Mouse (Mus musculus) neutrophil, adult 5-6 weeks (primary cell): ENCODE data around the gene Nrip2. TPM values are rescaled to one million over a fixed set of nuclear protein-coding genes. Genes with fewer than 3 reads are reported as not detected.
A peak's percentile ranks its signal among the peaks of the same experiment; 100 is the strongest.
"Not testable (repeated sequence)": the region's sequence is repeated elsewhere in the genome, so short reads cannot be mapped to it uniquely, and the experiment has no call there.

ENCODE experiments used
- ATAC-seq: fragments of 151-379, 151-347 bp; 2 replicates; pipeline ENCODE4 v1.8.0; 2017; ENCODE audit warnings: mild to moderate bottlenecking, moderate TSS enrichment; ENCODE audit not compliant: insufficient number of reproducible peaks, poor library complexity, low FRiP score, severe bottlenecking; ENCODE audit errors: extremely low read depth
- total RNA-seq: library from RNA; stranded (forward); fragments of 200-1000 nt; gene quantifications from 2 replicates; pipeline ENCODE4 v1.2.3, GENCODE M21; 2017

Nrip2 gene
- total RNA-seq, result 0.12 TPM in 1 of 2 replicates, not detected in the other

GRCm38 (mm10) chr6:128398996-128399395, at the start of gene Nrip2:
Nrip2 (plus strand) TSS chr6:128399296.
- ATAC-seq, result no peak

DNA sequence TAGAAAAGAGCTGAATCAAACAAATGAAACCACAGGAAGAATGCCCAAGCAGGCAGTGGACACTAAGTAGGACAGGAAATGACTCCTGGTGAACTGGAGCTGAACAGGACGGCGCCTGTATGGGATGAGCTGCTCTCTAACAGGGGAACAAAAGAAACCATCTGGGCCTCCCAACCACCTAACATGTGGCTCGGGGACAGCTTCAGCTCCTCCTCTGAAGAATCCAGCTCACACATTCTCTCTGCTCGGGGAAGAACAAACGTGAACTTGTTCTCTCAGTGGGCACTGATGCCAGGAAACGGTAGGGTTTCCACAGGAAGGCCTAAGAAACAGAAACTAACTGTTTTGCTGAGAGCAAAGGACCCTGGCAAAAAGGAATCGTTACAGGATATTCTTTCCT, 49.4 kb upstream of the Nrip2 start:
- ATAC-seq, result no peak

DNA sequence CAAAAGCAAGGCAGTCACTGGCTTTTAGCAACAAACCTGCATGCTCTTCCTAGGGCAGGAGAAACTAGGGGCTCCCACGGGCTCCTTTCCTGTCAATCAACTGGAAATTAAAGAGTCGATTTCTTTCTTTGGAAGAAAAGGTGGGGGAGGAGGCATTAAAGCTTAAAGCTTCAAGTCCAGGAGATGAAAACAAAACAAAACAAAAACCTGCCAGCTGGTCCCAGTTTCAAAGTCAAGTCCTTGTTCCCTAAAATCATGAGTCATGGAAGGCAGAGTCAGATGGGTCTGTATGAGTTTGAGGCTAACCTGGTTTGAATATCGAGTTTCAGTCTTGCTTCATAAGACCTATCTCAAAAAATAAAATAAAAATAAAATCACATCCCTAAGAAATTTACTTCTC, 45.0 kb upstream of the Nrip2 start:
- ATAC-seq, result no peak

- ATAC-seq, result no peak
Observed at GRCm38 (mm10) chr6:128355201-128355681, 43.9 kb upstream of the Nrip2 start.

DNA sequence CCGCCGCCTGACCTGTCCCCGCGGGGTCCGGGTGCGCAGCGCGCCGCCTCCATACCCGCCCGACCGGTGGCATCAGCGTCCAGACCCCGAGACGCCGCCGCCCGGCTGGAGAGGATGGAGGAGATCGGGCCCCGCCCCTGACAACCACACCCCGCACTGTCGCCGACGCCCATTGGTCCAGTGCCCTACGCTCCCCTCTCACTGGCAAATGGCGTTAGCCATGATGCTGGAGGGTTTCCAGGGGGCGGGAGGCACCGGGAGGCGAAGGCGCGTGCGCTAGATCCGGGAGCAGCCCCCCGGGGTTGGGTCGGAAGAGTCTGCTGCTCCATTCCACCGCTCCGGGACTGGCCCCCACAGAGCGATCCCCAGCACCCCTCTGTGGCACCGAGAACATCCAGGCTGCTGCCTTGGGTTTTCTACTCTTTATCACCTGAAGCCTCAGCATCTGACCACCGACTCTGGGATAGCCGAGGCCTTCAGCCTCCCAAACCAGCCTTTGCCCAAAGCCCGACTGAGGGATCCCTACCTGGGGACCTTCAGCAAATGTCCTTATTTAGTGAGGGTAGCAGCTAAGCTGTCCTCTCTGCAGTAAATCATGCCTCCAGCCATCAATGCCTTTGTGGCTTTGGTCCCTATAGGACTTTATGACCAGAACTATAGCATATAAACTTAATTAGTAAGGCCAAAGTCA, 43.2 kb upstream of the Nrip2 start, which contains the start of gene Tulp3:
Tulp3 (minus strand) TSS at position 126 of the 691 bp plus-strand sequence.
- ATAC-seq, result peak; percentile 96

- ATAC-seq, result peak; percentile 45
Observed at GRCm38 (mm10) chr6:128358999-128359398, 40.1 kb upstream of the Nrip2 start.

- no peak for ATAC-seq
Observed at GRCm38 (mm10) chr6:128361901-128362300, 37.2 kb upstream of the Nrip2 start.

DNA sequence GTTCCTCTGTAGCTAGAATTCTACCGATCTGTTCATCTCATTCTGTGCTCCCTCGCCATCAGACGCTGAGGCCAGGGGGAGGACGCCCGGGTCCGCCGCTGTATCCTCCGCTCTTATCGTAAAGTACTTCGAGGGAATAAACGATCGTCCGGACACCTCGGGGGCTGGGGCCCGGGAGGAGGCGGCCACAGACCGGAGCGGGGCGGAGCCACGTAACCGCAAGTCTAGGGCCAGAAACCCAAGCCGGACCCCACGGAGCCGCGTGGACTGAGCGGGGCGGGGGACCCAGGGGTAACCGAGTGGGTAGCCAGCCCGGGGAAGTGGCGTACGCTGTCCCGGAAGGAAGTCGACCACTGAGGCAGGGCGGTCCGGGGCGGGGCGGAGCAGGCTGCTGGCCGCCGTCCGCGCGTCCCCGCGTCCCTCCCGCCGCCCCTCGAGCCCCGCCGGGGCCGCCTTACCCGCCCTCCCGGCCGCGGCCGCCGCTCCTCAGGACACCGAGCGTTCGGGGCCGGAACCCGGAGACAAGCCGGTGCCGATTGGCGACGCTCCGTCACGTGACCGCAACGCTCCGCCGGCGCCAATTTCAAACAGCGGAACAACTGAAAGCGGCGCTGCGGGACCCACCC, 36.6 kb upstream of the Nrip2 start, which contains the start of the genes Rhno1 and Foxm1:
Rhno1 (minus strand) TSS at position 531 of the 626 bp plus-strand sequence.
Foxm1 (plus strand) TSS at position 587 of the 626 bp plus-strand sequence.
- ATAC-seq, result peak; percentile 57

- no peak for ATAC-seq
Observed at GRCm38 (mm10) chr6:128363007-128363825, 35.9 kb upstream of the Nrip2 start.

- no peak for ATAC-seq
Observed at GRCm38 (mm10) chr6:128364721-128365120, 34.4 kb upstream of the Nrip2 start.

- no peak for ATAC-seq
Observed at GRCm38 (mm10) chr6:128366466-128366865, 32.6 kb upstream of the Nrip2 start.

DNA sequence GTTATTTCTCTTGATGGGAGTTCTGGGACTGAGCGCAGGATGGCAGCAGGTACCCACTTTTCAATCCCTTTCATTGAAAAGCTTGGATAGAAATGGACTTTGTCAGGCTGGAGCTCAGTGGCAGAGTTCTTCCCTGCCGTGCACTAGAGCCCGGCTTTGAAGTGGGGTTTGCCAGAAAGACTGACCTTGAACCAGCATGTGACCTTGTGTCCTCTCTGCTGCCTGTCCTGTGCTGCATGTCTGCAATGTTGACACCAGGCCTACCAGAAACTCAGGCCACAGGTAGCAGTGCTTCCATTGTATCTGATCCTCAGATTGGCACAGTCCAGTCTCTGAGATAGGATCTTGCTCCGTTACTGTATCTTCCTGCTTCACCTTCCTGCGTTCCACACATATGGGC, 29.1 kb upstream of the Nrip2 start:
- ATAC-seq, result no peak

GRCm38 (mm10) chr6:128375192-128375591, 23.9 kb upstream of the Nrip2 start, which contains the start of the genes Tex52 and Gm44596:
Tex52 (plus strand) TSS chr6:128375456.
Gm44596 (plus strand) TSS chr6:128375503.
- no peak for ATAC-seq

- ATAC-seq, result no peak
Observed at GRCm38 (mm10) chr6:128376371-128377085, 22.6 kb upstream of the Nrip2 start.

- no peak for ATAC-seq
Observed at GRCm38 (mm10) chr6:128379636-128380035, 19.5 kb upstream of the Nrip2 start.

DNA sequence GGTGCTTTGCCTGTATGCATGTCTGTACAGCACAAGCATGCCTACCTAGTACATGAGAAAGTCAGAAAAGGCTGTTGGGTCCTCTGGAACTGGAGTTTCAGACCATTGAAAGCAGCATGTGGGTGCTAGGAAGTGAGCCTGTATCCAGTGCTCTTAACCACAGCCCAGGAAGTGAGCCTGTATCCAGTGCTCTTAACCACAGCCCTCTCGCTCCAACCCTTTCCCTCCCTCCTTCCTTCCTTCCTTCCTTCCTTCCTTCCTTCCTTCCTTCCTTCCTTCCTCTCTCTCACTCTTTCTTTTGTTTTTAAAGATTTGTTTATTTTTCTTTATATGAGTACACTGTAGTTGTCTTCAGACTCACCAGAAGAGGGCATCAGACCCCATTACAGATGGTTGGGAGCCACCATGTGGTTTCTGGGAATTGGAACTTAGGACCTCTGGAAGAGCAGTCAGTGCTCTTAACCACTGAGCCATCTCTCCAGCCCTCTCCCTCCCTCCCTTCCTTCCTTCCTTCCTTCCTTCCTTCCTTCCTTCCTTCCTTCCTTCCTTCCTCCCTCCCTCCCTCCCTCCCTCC, 18.4 kb upstream of the Nrip2 start:
- not testable (repeated sequence) for ATAC-seq

- ATAC-seq, result no peak
Observed at GRCm38 (mm10) chr6:128381254-128381653, 17.8 kb upstream of the Nrip2 start.

- peak; percentile 87 for ATAC-seq
Observed at GRCm38 (mm10) chr6:128383752-128384151, 15.3 kb upstream of the Nrip2 start.
